Mouse (Mus musculus) left cerebral cortex, adult 2 months (tissue): ENCODE measurements at regions not wholly inside any gene's neighbourhood (a gene's known extent, or its start where the extent isn't known, plus 50 kb on each side); places are given as distances from the start of the nearest gene placed in this dataset.
"Not testable (repeated sequence)": the region's sequence is repeated elsewhere in the genome, so short reads cannot be mapped to it uniquely, and the experiment has no call there.

Experiments used
- DNase-seq, 2 experiments: peaks; one replicate each; pipeline ENCODE4 v3.0.0; 2021 to 2022; ENCODE audit warnings: low spot score in 2 of 2, mixed read lengths in 1 of 2; ENCODE audit errors: extremely low spot score in 1 of 2
- H3K27ac ChIP-seq: fragments of 200-600 bp; 2 replicates; pipeline ENCODE4 v1.8.1; 2022
- H3K4me3 ChIP-seq: fragments of 200-600 bp; 2 replicates; pipeline ENCODE4 v1.8.1; 2022
- CTCF ChIP-seq: fragments of 200-600 bp; IDR thresholded peaks from 2 replicates; pipeline ENCODE4 v1.8.1; 2022; ENCODE audit warnings: antibody characterized with exemption, mild to moderate bottlenecking, moderate library complexity
- intact Hi-C: fragments of 180-260 bp; cut with DNase I; formaldehyde crosslinking; loops from one replicate; pipeline ENCODE4 v1.15.1; 2025

DNA sequence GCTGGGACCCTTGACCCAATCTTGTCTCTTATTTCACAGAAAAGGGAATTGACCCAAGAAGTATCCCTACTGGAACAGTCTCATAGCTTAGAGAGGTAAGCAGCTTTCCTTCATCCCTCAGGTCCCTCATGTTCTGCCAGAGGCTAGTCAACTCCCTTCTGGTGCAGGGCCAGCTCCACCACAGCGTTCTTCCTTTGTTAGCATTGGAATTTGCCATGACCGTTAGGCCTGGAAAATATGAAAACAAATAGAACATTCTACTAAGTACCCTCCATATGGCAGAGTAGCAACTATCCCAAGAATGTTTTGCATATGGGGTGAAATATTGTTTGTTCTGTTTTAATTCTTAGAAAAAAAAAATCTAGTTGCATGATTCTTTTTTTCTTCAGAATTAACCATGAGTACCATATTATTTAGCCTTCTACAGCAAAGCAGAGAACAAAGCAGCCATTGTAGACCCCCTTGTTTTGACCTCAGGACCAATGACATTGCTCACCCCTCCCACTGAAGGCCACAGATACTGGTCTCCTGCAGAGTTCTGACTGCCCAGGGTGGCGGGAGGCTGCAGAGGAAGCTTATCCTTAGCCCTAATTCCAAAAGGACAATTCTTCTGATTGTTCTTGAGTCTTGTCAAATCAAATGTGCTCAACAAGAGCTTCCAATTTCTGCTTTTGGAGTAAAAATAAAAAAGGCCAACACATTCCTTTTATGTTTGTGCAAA is 78.1 kb upstream of the Ehbp1 start:
- Histone ChIP-seq H3K4me3 (no peak overlapping the region), H3K27ac (no peak overlapping the region)
- DNase-seq = no peak
- no peak for TF ChIP-seq CTCF
- intact Hi-C loops = no loop called here

DNA sequence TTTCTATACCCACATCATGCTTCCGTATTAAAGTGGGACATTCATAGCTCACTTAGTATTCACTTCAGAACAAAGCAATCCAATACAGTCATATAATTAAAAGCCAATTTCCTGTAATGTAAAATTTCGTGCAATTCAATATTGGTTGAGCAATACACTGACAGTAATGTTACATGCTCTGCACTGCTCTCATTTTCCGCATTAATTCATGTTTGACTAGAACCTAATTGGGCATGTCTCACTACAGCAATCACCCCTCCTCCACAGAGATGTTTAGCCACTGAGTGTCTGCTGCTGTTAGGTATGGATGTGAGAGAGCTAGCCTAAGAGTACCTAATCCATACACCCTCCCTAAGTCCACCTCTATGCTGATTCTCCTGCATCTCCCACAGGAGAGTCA is 79.7 kb upstream of the Ehbp1 start:
- no peak for TF ChIP-seq CTCF
- no peak overlapping the region for H3K4me3 ChIP-seq
- intact Hi-C loops = no loop called here
- H3K27ac ChIP-seq = no peak overlapping the region
- no peak for DNase-seq

DNA sequence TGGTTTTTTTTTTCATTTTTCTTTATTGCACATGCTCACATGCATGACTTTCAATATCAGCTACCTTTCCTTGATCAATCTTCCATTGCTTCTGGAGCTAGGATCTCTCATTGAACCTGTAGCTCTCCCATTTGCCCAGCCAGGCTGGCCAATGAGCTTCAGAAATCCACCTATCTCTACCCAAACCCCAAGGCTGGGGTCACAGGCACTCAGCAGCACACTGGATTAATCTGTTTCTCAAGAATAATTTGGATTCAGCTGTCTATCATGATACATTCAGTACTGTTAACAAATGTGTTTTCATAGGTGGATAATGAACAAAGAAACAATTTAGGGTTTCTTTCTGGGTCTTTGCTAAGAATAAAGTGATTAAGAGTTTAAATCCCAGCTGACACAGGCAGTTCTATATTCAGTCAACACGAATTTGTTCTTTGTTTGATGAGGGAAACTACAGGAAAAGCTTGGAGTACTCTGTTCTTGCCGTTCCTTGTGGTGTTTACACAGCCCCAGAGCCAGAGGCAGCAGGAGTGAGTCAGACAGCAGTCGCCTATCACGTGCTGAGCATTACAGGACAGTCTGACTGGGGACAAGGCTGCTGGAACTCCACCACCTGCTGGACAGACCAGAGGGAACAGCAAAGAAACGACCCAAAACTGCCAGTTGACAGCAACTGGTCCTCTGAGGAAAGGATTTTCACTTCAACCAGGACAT is 74.6 kb upstream of the Tmem17 start:
- no peak overlapping the region; the same call in 1 of the 2 replicates for H3K27ac ChIP-seq
- peak; percentile 49 for TF ChIP-seq CTCF
- no peak overlapping the region for H3K4me3 ChIP-seq
- peak in 1 of 2 experiments; percentile 11 for DNase-seq
- intact Hi-C loops = loop anchor here (5.0 kb wide), 2 partner anchors 150 to 210 kb away; no protein-coding TSS in a partner anchor

DNA sequence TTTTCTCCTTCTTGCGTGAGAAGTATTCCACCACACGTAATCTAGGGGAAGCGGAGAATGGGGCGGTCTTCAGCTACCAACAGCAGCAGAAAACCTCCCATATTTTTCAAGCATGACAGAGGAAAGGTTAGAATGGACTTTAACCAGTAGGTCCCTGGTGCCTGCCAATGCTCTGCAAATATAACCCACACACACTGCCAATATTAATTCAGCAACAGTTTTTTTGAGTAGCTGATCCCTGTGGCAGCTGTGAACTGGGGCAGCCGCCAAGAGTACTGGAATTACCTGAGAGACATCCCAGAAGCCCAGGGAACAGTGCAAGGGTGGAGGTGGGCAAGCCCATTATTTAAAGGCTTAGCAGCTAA is 74.1 kb upstream of the Tmem17 start:
- TF ChIP-seq CTCF = no peak
- H3K27ac ChIP-seq = no peak overlapping the region; the same call in 1 of the 2 replicates
- no peak for DNase-seq
- intact Hi-C loops = loop anchor here (5.0 kb wide), 2 partner anchors 151 to 211 kb away; no protein-coding TSS in a partner anchor
- H3K4me3 ChIP-seq = no peak overlapping the region

DNA sequence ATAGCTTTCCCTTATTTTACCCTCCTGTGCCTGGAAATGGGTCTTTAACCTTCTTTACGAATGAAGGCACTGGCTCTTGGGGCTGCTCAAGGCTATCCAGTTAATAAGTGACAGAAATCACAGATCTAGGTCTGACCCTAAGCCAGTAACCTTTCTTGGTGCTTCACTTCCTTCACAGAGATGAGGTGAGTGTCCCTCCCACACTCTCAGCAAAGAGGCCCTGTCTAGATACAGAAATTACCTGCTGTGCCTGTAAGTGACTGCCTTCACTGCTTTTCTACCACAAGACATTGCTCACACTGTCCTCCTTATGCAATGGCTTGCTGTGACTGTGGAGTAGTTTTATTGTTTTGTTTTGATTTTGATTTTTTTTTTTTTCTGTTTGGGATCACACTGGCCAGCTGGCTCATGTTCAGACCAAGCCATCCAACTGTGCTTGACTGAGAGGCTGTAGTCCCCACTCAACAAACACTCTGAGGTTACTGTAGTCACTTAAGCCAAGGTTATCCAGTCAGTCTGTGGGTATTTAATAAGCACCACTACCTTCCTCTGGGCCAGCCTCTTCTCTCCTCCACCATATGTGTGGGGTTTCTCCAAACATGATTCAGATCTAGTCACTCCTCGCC is 73.3 kb upstream of the Tmem17 start:
- intact Hi-C loops = loop anchor here (5.0 kb wide), 2 partner anchors 151 to 211 kb away; no protein-coding TSS in a partner anchor
- H3K27ac ChIP-seq = no peak overlapping the region
- H3K4me3 ChIP-seq = no peak overlapping the region
- TF ChIP-seq CTCF = no peak
- no peak for DNase-seq

DNA sequence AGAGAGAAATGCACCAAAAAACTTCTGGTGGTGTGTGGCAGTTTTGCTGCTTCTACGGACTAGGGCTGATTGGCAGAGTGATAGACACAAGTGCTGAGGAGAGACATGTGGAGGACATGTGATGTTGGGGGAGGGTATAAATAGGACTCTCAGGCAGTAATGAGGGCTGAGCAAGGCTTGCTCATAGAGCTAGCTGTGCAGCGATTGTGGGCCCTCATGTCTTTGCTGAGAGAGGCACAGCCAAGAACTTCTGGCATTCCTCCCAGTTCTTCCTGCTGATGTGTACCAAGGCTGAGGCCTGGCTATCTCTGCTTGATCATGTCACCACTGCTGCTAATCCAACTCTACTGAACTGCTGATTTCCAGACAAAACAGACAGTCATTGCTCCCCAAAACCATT is 71.4 kb upstream of the Tmem17 start:
- H3K4me3 ChIP-seq = no peak overlapping the region
- intact Hi-C loops = no loop called here
- no peak for TF ChIP-seq CTCF
- no peak overlapping the region for H3K27ac ChIP-seq
- no peak for DNase-seq

DNA sequence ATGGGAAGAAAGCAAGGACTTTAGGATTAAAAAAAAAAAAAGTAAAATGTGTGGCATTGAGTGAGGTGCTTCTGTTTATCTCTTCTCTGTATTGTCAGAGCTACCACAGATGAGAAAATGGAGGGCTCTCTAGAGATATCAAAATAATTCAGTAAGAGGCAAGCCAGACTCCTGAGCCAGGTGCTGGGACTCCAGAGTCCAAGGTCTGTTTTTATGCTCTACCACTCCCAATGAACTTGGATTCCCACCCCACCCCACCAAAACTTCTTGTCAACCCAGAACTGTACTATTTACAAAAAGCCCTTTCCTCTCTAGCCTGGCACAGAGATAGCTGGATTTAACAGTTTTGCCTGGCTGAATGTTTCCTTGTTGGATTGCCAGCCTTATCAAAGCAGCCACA is 58.7 kb upstream of the Tmem17 start:
- DNase-seq = no peak

DNA sequence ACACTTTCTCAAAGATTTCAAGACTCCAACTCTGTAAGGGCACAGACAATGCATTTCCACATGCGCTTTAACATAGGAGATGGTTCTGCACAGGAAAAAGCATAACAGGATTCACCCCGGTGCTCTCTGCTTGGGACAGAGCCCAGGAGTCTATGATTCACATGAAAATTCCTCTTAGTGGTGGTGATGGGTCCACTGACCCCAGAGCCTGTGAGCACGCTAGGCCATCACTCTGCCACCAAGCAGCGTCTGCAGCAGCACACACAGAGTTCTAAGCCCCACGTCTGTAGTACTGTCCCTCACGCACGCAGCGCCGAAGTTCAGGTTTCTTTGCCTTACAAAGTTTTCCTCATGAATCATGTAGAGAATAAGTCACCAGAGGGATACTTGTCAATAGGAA is 55.6 kb upstream of the Tmem17 start:
- Histone ChIP-seq H3K4me3 (no peak overlapping the region), H3K27ac (no peak overlapping the region)
- no peak for DNase-seq
- intact Hi-C loops = no loop called here
- TF ChIP-seq CTCF = no peak

More for the DNA sequence above, 58.7 kb upstream of the Tmem17 start:
- no peak overlapping the region for H3K27ac ChIP-seq
- intact Hi-C loops = no loop called here
- no peak for TF ChIP-seq CTCF
- no peak overlapping the region for H3K4me3 ChIP-seq

DNA sequence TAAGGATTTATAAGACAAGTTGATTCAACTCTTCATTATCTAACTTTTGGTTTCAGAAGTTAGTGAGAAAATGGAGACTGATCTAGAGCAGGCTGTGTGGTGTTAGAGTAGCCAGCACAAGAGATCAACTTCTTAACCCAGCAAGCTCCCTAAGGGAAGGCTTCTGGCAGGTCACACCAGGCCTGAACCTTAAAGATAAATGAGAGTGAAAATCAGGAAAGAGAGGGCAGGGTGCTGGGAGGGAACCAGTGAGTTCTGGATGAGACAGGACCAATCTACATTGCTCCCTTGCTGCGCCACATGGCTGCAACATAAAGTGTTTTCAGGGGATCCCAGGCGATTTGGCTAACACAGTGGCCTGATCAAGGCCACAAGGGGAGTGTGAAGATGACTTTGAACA is 54.7 kb upstream of the Tmem17 start:
- intact Hi-C loops = no loop called here
- H3K4me3 ChIP-seq = no peak overlapping the region
- no peak for TF ChIP-seq CTCF

DNA sequence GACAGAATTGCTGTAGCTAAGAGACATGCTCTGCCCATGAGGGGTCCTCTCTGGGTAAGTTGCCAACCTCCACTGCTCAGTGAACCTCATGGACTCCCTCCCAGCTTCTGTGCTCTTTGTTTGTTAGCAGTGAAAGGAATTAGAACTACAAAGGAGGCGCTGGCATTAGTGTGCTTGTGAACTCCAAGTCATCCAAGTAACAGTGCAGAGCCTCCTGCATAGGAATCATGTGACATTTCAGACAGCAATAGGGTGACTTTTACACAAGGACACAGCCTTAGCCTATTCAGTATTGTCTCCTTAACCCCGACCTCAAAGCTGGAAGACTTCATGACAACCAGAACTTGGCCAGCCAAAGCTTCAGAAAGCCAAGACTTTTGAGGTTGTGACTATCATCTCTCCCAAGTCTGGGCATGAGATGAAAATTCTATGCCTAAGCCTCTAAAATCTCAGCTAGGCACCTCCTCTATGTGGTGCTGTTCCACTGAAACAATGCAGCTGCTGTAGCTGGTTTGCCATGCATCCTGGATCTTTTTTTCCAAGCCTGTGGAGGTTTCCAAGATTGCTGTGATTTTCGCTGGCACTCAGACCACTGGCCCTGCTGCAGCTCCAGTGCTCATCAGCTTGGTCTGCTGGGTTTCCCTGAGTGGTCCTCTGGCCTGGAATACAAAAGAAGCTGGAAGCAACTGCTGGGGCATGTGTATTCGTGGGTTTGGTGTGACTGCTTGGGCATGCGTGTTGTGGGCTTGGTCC is 52.8 kb upstream of the Tmem17 start:
- DNase-seq = no peak
- no peak overlapping the region for H3K27ac ChIP-seq
- no peak; the same call in 1 of the 2 replicates for TF ChIP-seq CTCF
- no peak overlapping the region for H3K4me3 ChIP-seq
- intact Hi-C loops = no loop called here

More for the DNA sequence above, 54.7 kb upstream of the Tmem17 start:
- no peak for DNase-seq
- no peak overlapping the region for H3K27ac ChIP-seq

DNA sequence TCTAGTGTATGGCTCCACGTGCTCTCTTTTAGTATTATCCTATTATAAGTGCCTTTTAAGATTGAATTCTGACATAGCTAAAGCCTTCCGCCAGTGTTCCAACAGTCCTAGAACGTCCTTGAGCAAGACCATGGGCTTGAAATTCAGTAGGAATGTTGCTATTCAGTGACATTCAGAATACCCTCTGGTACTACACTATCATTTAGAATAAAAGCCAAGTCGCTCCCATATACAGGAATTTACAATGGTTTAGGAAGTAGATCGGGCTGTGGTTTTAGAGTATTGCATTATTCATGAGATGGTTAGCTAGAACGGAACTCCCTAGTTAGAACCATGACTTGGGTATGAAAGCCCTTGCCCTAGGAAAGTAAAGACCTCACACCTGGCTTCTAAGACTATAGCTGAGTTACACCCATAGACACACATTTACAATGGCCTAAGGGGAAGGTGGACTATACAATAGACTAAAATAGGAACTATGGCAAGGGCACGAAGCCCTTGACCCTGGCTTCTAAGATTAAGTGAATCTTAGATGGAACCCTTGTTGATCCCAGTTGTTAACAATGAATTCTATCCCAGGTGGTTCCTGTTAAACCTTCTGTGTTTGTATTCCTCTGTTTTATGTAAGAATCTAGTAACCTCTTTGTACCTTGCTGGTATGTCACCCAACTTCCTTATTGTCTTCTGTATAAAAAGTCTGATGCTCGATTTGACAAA is 50.7 kb upstream of the Tmem17 start:
- intact Hi-C loops, H3K4me3 ChIP-seq, DNase-seq, H3K27ac ChIP-seq: not testable (repeated sequence)
